Mouse (Mus musculus) MEL (cell line): ENCODE results near the gene Prdm11.

Source experiments
- CTCF ChIP-seq, 3 experiments: IDR thresholded peaks in 2 of 3; conservative IDR thresholded peaks in 1 of 3; 2 replicates each; pipeline ENCODE4 v1.5.1; 2011 to 2012; ENCODE audit warnings: low read length in 3 of 3, low read depth in 2 of 3, mild to moderate bottlenecking in 2 of 3, improper control_type of control experiment in 1 of 3, inconsistent platforms in 1 of 3, mixed read lengths in 1 of 3, moderate library complexity in 1 of 3; ENCODE audit not compliant: control insufficient read depth in 1 of 3, insufficient read depth in 1 of 3, poor library complexity in 1 of 3, severe bottlenecking in 1 of 3
- POLR2A ChIP-seq, 2 experiments: IDR thresholded peaks; 2 replicates each; pipeline ENCODE4 v1.6.1; 2011 to 2012; ENCODE audit warnings: low read length in 2 of 2, mild to moderate bottlenecking in 2 of 2, control low read depth in 1 of 2, improper control_type of control experiment in 1 of 2, low read depth in 1 of 2, moderate library complexity in 1 of 2; ENCODE audit not compliant: control insufficient read depth in 1 of 2, insufficient read depth in 1 of 2, poor library complexity in 1 of 2
- RCOR1 ChIP-seq: IDR thresholded peaks from 2 replicates; pipeline ENCODE4 v1.6.1; 2012; ENCODE audit warnings: low read depth, mild to moderate bottlenecking, inconsistent platforms, low read length, improper control_type of control experiment
- SIN3A ChIP-seq: IDR thresholded peaks from 2 replicates; pipeline ENCODE4 v1.6.1; 2012; ENCODE audit warnings: low read length, improper control_type of control experiment, inconsistent platforms
- TCF12 ChIP-seq: IDR thresholded peaks from 2 replicates; pipeline ENCODE4 v1.6.1; 2014; ENCODE audit warnings: low read depth, mild to moderate bottlenecking, inconsistent platforms, low read length, improper control_type of control experiment, moderate library complexity
- ZC3H11A ChIP-seq: IDR thresholded peaks from 2 replicates; pipeline ENCODE4 v1.6.1; 2012; ENCODE audit warnings: low read depth, mild to moderate bottlenecking, inconsistent platforms, low read length, improper control_type of control experiment

- TF ChIP-seq ZC3H11A (no peak), CTCF (IDR thresholded peaks at IDR 0.05 in 2 of 3, conservative IDR thresholded peaks at IDR 0.05 in 1 of 3; ENCODE audit: control insufficient read depth in 1 of 3, insufficient read depth in 1 of 3, low read depth in 2 of 3, low read length in 3 of 3, poor library complexity in 1 of 3, severe bottlenecking in 1 of 3) (no peak), RCOR1 (no peak), POLR2A (IDR thresholded peaks at IDR 0.05; ENCODE audit: control insufficient read depth in 1 of 2, insufficient read depth in 1 of 2, low read depth in 1 of 2, low read length in 2 of 2, poor library complexity in 1 of 2) (no peak), SIN3A (no peak), TCF12 (no peak)
These were observed 14.9 kb downstream of the Prdm11 start for GRCm38 (mm10) chr2:93031021-93031420.
